Mouse (Mus musculus): Measurements from ENCODE around the gene Olfr381.
"Not testable (repeated sequence)": the region's sequence is repeated elsewhere in the genome, so short reads cannot be mapped to it uniquely, and the experiment has no call there.

Olfr381 gene

DNA sequence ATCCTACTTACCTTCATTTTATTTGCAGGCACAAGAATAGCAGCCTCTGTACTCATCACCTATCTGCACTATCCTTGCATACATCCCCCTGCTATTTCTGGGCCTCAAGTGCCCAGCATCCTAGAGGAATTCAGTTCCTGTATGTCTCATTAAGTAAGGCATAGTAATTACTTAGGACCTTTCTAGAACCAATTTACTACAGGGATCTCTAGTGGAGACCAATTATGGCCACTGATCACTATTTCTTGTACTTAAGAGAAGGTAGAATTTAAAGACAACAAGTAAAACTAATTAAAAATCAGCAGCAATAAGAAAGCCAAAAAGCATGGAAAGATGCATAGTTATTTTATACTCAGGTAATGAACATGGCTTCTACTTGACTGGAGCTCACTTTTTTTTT, at the start of gene Olfr381:
TSS of gene Olfr381 (minus strand) at position 101 of the 400 bp plus-strand sequence.
- DNase-seq (ENCODE audit: low read depth, low spot score), result no peak

DNA sequence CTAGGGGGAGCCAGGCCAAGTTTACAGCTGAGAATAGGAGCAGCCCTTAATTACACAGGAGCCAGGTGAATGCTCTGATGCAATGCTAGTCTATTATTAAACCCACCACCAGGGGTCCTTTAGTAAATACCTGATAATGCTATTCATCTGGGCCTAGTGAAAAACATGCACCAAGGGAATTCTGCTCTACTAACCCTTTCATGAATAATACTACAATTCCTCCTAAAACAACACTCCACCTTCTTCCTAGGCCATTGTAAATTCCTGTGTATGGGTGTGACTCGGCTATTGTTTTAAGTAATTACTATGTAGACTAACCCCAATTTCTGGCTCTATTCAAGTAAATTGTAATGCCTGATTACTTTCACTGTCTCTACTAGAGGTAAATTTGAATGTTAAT, 37.6 kb upstream of the Olfr381 start:
- DNase-seq (ENCODE audit: low read depth, low spot score), result not testable (repeated sequence)

DNA sequence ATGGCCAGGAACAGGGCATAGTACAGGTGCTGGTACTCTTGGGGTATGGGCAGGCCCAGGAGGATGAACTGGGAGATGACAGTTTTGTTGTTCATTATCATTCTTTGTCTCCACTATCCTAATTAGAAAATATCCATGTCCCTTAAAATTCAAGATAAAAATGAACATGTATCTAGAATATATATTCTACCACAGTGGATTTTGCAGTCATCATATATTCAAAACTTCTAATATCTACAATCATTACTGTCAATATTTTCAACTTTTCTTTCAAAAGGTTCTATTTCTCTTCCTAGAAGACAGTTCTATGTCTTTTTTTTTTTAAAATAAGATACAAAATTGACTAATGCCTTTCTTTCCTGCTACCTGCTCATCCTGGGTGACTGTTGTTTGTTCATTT, 25.7 kb upstream of the Olfr381 start, which contains the start of gene Olfr382:
TSS of gene Olfr382 (minus strand) at position 101 of the 400 bp plus-strand sequence.
- DNase-seq (ENCODE audit: low read depth, low spot score), result no peak

DNA sequence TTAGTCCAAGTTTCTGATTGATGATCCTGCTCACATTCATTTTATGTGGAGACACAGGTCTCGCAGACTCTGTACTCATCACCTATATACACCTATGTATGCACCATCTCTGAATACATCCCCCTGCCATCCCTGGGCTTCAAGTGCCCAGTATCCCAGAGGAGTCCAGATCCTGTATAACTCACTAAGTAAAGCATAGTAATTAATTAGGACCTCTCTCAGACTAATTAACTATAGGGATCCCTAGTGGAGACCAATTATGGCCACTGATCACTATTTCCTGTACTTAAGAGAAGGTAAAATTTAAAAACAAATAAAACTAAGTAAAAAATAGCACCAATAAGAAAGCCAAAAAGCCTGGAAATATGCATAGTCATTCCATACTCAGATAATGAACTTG, 34.0 kb downstream of the Olfr381 start, which contains the start of gene Olfr380:
TSS of gene Olfr380 (minus strand) at position 101 of the 400 bp plus-strand sequence.
- DNase-seq (ENCODE audit: low read depth, low spot score), result no peak
